Mouse (Mus musculus) frontal cortex, postnatal 36 days (tissue): ENCODE measurements around the gene Tmem229b.
A peak's percentile ranks its signal among the peaks of the same experiment; 100 is the strongest.
"Not testable (repeated sequence)": the region's sequence is repeated elsewhere in the genome, so short reads cannot be mapped to it uniquely, and the experiment has no call there.

Experiments
- DNase-seq, 2 experiments: peaks; one replicate each; pipeline ENCODE4 v3.0.0; 2022; ENCODE audit warnings: low spot score in 2 of 2

The Tmem229b gene

DNA sequence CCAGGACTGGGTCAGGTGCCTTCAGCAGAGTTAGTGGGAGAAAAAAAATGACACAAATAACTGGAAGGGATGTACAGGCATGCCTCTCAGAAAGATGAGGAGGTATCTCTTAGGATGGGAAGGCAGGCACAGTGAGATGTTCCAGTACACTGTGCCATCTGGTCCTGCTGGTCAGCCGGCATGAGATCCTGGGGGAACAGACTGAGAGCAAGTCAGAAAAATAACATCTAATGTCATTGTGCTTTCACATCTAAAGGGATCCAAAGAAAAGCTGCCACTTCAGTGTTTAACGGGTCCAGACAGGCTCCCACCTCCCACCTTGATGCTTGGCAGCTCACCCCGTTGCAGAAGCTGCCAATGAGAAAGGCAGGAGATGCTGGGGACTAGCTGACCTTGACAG, 54.9 kb downstream of the Tmem229b start:
- no peak for DNase-seq

DNA sequence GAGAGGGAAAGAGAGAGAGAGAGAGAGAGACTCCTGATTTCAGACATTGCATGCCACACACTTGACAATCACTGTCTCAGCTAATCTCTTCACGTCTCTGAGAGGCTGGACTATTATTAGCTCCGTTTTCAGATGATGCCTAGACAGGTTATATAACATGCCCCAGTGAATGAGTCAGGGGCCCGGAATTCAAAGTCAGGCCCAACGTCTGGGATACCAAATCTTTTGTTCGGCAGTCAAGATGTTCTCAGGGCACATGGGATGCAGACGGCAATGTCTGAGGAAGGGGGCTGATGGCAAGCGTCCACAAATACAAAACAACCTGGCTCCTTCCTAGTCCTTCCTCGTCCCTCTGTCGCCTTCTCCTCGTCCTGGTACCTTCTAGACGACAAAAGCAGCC, 55.4 kb downstream of the Tmem229b start:
- peak in 1 of 2 experiments; percentile 11 for DNase-seq

DNA sequence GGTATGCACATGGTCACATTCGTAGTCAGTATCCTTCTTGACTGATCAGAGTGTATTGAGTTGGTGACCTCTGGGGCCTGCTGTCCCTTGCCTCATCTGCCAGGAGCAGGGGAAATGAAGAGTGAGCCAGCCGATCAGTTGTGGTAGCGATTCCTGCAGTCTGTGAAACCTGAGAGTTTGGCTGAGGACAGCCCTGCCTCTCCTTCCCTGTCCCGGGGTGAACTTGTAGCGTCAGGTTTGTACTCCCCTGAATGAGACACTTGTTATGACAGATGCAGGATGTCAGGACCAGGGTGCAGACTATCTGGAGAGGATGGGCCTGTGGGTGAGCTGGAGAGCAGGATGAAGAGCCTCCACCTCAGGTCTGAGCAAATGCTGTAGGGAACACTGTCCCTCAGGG, 59.8 kb downstream of the Tmem229b start:
- no peak for DNase-seq

DNA sequence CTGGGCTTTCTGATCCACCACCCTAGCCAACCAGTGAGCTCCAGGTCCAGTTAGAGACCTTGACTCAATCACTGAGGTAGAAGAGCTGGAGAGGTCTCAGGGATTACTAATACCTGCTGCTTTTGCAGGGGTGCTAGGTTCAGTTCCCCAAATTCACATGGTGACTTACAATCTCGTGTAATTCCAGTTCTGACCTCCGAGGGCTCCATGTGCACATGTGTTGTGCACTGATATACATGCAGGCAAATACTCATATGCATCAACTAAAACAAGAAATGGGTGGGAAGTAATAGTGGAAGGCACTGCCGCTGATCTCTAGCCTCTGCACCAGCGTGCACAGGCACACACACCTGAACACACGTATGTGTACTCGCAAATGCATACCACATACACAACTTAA, 60.3 kb downstream of the Tmem229b start:
- DNase-seq: no peak

DNA sequence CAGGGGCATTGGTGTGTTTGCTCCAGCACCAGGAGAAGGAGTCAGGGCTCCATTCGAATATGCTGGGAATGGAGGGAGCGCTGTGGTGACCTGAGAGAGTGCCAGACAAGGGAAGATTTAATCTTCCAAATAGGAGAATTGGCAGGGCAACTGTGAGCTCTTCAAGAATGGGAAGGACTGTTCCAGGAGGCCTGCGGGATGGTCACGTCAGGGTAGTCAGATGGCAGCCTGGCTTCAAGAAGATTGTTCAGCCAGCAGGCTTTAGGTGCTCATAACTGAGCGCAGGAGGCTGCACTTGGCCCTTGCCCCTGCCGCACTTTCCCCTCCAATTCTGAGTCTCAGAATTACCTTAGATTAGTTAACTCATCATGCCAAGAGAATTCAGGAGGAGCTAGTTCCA, 64.5 kb downstream of the Tmem229b start:
- no peak for DNase-seq

DNA sequence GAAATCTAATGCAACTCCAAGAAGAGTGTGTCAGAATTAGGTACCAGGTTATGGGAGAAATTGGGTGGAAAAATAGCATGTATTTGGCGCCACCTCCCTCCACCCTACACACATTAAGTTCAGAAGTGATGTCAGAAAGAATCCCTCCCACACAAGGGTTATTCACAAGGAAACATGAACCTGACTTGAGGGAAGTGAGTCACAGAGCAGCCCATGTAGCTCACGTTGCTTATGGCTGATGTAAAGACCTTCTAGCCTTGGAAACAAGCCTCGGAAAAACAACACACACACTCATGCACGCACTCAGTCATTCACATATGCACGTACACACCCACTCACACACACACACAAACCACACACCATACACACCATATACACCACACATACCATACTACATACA, 67.3 kb downstream of the Tmem229b start:
- no peak for DNase-seq

DNA sequence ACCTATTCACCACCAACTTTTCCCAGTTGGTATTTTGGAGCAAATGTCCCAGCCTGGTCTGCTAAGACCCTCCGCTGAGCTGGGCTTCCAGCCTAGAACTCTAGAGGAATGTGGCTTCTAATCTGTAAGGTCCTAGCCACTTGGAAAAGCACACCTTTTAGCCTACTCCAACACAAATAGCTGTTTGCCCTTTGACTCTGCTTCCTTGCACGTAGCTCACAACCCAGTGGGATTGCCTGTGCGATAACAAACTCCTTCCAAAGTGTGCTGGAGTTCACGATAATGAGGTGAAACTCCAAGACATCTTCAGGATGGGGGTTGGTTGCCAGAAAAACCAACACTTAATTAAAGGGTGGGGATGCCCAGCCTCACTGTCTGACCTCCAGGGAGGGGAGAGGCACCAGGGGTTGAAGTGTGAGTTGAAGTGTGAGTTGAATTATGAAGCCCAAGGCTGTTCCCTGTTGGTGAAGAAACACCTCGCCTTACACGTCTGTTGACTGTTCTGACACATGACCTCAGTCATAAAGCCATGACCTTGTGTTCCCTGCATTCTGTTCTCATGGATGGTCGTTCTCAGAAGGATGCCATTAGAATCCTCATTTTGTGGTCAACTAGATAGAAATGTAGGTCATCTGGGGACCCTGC, 67.9 kb downstream of the Tmem229b start:
- DNase-seq: no peak

DNA sequence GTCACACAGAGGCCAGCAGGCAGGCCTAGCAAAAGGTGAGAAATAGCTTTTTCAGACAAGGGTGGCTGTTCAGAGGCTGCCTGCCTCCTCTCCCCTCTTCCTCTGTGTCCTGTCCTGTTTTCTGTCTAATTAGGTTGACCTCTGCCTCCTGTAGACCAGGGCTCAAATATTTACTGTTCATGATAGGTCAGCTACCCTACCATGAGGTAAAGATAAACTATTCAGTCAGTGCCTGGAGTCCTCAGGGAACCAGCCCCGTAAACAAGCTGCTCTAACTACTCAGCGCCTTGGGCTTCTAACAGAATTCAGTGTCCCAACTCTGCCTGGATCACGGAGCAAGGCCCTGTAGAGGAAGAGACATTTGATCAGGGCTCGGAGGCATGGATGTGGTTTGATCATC, 70.9 kb downstream of the Tmem229b start:
- no peak for DNase-seq

DNA sequence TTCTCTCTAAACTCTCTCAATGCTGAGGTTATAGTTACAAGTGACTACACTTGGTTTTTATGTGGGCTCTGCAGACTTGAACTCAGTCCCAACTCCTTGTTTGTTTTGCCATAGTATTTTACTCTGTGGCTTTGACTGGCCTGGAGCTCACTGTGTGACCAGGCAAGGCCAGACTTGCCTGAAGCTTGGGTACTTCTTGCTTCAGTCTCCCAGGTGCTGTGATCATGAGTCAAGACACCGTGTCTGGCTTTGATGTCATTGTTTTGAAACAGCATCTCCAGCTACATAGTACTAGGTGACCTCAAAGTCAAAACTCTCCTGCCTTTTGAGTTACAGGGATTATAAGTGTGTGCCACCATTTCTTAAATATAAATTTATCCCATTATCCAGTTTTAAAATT, 77.5 kb downstream of the Tmem229b start:
- DNase-seq: no peak

DNA sequence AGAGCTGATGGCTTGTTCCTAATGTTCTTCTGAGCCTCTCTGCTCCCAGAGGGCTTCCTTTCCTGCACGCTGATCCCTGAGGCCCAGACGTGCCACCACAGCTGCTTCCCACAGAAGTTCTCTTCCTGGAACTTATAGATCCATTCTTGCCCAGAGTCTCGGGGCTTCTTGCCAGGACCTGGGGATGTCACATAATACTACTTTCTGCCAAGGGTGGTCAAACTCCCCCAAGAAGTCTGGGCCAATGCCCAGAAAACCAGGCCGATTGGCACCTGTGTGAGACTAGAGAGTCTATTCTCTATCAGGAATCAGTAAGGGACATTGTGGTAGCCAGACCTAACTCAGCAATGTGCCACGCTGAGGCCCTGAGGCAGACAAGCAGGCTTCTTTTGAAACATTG, 80.1 kb downstream of the Tmem229b start:
- no peak for DNase-seq

DNA sequence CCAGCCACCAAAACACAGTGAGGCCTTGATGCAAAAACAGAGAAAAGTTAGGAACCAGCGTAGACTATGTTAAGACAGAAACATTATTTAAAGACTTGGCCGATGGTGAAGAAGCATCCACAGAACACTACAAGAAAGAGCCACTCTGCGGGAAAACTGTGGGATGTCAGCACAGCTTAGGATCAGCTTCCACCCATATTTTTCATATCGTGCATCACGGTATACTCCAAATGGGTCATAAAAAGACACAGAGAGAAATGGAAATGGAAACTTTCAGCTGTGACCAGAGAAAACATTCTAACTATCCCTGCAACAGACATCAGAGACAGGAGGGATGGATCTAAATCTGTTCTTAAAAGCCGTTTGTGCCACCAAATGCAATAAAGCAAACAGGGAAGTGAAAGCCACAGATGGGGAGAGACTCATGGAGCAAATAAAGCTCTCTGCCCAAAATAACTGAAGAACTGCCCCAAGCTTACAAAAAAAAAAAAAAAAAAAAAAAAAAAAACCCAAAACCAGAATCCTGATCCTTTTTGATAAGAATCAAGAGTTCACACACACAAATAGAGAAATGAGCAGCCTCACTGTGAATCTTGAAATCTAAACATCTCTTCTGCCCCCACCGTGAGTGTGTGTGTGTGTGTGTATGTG, 83.8 kb downstream of the Tmem229b start:
- peak in 1 of 2 experiments; percentile 38 for DNase-seq

DNA sequence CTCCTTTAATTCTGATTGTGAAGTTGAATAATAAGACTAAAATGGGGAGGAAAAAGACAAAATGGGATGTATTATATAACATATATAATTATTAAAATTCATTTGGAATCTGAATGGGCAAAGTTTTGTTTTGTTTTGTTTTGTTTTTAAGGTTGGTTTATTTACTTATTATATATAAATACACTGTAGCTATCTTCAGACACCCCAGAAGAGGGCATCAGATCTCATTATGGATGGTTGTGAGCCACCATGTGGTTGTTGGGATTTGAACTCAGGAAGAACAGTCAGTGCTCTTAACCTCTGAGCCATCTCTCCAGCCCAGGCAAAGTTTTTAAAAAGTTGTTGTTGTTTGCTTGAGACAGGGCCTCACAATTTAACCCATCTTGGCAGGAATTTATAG, 84.5 kb downstream of the Tmem229b start:
- DNase-seq: not testable (repeated sequence)

DNA sequence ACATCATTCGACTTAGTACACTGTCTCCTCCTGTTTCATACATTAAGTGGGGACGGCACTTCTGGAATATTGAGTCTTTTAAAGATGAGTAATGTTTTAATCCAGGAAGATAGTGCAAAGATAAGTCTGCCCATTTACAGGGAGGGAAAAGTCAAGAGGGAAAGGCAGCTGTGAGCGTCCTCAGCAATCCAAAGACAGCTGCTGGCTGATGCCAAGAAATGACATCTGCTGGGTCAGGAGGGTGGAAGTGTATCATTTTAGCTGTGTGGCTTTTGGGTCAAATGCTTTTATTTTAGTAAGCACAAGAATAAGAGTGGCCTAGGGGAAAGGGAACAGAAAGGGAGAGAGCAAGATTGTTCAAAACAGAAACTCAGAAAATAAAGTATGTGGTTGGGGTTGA, 85.4 kb downstream of the Tmem229b start:
- no peak for DNase-seq

DNA sequence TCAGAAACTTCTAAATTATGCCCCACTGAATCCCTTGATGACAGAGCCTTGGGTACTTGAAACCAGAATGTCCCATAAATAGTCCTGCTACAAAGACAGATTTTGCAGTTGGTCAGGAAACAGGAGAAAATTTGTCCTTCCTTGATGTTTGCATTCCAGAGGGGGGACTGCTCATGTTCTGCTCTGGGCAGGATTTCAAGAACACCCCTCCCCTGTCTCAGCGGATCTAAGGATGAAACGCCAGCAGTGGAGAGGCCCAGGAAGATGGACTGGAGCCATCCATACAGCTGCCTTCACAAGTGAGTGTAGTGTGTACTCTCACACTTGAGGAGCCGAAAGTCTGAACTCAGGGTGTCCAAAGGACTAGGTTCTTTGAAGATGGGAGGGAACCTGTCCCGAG, 86.0 kb downstream of the Tmem229b start:
- no peak for DNase-seq

DNA sequence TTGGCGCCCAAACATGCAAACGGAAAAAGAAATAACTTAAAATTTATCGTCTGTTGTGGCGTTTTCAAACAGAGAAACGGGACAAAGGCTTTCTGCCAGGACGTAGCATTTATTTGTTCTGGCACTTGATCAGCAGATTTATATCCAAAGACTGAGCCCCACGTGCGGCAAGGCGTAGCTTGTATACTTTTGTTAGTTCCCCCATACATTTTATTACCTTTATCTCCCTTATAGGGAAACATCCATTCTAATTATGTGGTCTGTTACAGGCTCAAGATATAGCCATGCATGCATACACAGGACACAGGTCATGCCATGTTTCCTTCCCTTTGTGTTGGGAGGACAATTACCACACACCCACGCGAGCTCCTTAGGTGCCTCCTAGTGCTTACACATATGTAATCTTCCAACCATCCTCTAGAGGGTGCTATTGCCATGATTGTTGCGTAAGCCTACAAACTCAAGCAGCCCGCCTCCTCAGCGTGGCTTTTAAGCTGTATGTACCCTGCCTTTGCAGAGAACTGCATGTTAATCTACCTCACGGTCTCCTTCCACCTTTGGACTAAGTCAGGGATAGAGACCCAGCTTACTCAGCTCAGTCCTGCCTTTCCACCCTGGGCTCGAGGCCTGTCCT, 88.2 kb downstream of the Tmem229b start:
- peak; percentile 57 to 82 for DNase-seq

DNA sequence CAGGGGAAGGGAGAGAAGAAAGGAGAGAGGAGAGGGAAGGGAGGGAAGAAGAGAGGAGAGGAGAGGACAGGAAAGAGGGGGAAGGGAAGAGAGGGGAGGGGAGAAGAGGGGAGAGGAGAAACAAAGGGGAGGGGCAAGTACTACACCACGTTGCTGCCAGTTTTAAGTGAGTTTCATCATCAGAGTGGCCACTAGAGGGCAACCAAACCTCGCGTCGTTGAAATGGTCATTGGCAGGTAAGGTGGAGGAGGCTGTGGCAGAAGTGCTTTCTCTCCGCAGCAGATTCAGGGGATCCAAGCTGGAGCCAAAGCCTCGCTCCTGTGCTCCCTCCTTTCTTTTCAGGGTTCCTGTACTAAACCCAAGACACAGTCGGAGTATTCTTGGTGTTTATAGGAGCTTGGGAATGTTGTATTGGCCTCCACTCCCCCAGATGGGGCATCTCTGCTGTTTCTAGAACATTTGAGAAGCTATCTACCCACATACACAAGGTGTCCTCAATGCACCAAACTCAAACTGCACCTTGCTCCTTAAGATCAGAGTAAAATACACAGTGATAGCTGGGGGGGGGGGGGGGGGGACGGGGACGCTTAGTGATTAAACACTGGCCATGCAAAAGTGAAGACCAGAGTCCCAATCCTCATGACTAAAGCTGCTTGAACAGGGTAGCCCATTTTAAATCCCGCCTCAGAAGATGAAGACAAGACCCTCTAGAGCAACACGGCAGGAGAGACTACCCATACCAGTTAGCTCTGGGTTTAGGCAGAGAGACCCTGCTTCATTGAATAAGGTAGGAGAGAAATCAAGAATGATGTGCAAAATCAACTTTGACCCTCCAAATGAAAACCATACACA, 89.0 kb downstream of the Tmem229b start:
- DNase-seq: peak; percentile 81 to 92

DNA sequence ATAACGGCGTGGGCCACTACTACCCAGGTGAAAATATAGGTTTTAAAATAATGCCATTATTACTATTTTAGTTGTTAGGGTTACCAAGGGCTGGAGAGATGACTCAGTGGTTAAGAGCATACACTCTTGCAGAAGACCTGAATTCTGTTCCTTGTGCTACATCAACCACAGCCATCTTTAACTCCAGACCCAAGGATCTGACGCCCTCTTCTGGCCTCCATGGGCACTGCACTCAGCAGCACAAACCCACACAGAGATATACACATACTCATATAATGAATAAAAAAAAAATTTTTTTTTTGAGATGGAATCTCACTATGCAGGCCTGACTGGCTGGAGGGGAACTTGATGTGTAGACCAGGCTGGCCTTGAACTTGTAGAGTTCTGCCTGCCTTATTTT, 91.1 kb downstream of the Tmem229b start:
- DNase-seq: no peak

DNA sequence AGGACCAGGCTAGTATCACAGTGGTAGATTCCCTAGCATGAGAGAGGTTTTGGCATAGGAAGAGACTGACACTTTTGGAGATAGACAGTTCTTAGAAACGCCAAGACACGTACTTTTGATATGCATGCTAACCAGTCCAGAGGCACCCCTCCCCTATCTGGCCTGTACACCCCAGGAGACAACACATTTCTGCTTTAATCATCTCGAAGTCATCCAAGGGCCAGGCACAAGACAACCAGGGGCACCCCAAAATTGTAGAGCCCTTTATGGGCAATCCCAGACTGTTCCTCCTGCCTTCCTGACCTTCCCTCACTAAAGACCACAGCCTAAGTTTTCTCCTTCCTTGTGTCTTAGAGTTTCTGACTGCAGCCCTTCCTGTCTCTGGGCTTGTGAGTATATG, 91.9 kb downstream of the Tmem229b start:
- DNase-seq: no peak

DNA sequence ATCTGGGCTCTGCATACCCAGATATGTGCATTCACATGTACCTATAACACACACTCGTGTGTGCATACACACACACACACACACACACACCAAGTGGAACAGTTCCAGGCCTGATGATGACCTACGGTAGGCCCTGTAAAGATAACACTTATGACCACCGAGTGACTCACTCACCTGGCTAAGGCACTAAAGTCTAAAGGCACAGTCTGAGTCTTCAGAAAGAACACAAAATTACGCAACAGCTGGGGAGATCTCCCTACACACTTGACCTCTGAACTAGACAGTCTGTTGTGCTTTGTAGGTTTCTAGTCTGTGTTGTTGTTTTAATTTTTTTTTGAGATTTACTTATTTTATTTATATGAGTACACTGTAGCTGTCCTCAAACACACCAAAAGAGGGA, 93.0 kb downstream of the Tmem229b start:
- DNase-seq: no peak
